Mouse (Mus musculus): ENCODE measurements at regions not wholly inside any gene's neighbourhood (a gene's known extent, or its start where the extent isn't known, plus 50 kb on each side); places are given as distances from the start of the nearest gene placed in this dataset.

GRCm38 (mm10) chr12:46138646-46139045 lies 680.1 kb downstream of the Nova1 start:
- Histone ChIP-seq H3K9ac (ENCODE audit: low read length) (no peak overlapping the region), H3K36me3 (ENCODE audit: control insufficient read depth, insufficient read depth, low read length) (no peaks in the 10 kb centered on the region), H3K4me2 (no peak overlapping the region), H3K4me3 (ENCODE audit: low read depth, low read length) (no peak overlapping the region), H3K27ac (ENCODE audit: low read depth, low read length) (no peak overlapping the region), H3K9me3 (ENCODE audit: control insufficient read depth, low read length) (no peaks in the 10 kb centered on the region), H3K4me1 (ENCODE audit: control insufficient read depth, insufficient read depth, low read length) (no peaks in the 10 kb centered on the region), H3K27me3 (ENCODE audit: control insufficient read depth, insufficient read depth, low read length) (no peaks in the 10 kb centered on the region)
- 89% methylated on average over 2 of the region's 2 CpGs for WGBS
- ATAC-seq (ENCODE audit: low FRiP score) (no peak), DNase-seq (ENCODE audit: low spot score, missing footprints) (no peak)

GRCm38 (mm10) chr12:46125867-46126266 lies 692.9 kb downstream of the Nova1 start:
- Histone ChIP-seq H3K27ac (ENCODE audit: low read depth, low read length) (no peak overlapping the region), H3K4me3 (ENCODE audit: low read depth, low read length) (no peak overlapping the region), H3K4me1 (ENCODE audit: control insufficient read depth, insufficient read depth, low read length) (no peaks in the 10 kb centered on the region), H3K4me2 (no peak overlapping the region), H3K27me3 (ENCODE audit: control insufficient read depth, insufficient read depth, low read length) (no peaks in the 10 kb centered on the region), H3K36me3 (ENCODE audit: control insufficient read depth, insufficient read depth, low read length) (no peaks in the 10 kb centered on the region), H3K9ac (ENCODE audit: low read length) (no peak overlapping the region), H3K9me3 (ENCODE audit: control insufficient read depth, low read length) (no peaks in the 10 kb centered on the region)
- DNase-seq (ENCODE audit: low spot score, missing footprints) = no peak
- 89% methylated on average over 1 of the region's 1 CpGs for WGBS
- no peak for ATAC-seq (ENCODE audit: low FRiP score)

- 89% methylated on average over 4 of the region's 4 CpGs for WGBS
- Histone ChIP-seq H3K27ac (ENCODE audit: low read depth, low read length) (no peak overlapping the region), H3K36me3 (ENCODE audit: control insufficient read depth, insufficient read depth, low read length) (no peaks in the 10 kb centered on the region), H3K4me2 (no peak overlapping the region), H3K4me1 (ENCODE audit: control insufficient read depth, insufficient read depth, low read length) (no peaks in the 10 kb centered on the region), H3K4me3 (ENCODE audit: low read depth, low read length) (no peak overlapping the region), H3K9ac (ENCODE audit: low read length) (no peak overlapping the region), H3K9me3 (ENCODE audit: control insufficient read depth, low read length) (no peaks in the 10 kb centered on the region), H3K27me3 (ENCODE audit: control insufficient read depth, insufficient read depth, low read length) (no peaks in the 10 kb centered on the region)
- DNase-seq (ENCODE audit: low spot score, missing footprints) (no peak), ATAC-seq (ENCODE audit: low FRiP score) (no peak)
These were observed 707.4 kb downstream of the Nova1 start for GRCm38 (mm10) chr12:46111352-46111751.

- Histone ChIP-seq H3K9ac (ENCODE audit: low read length) (no peak overlapping the region), H3K4me2 (no peak overlapping the region), H3K27ac (ENCODE audit: low read depth, low read length) (no peak overlapping the region), H3K9me3 (ENCODE audit: control insufficient read depth, low read length) (no peaks in the 10 kb centered on the region), H3K27me3 (ENCODE audit: control insufficient read depth, insufficient read depth, low read length) (no peaks in the 10 kb centered on the region), H3K4me1 (ENCODE audit: control insufficient read depth, insufficient read depth, low read length) (no peaks in the 10 kb centered on the region), H3K36me3 (ENCODE audit: control insufficient read depth, insufficient read depth, low read length) (no peaks in the 10 kb centered on the region), H3K4me3 (ENCODE audit: low read depth, low read length) (no peak overlapping the region)
- ATAC-seq (ENCODE audit: low FRiP score) = no peak
- DNase-seq (ENCODE audit: low spot score, missing footprints) = no peak
- 87% methylated on average over 2 of the region's 2 CpGs for WGBS
These were observed 735.4 kb downstream of the Nova1 start for GRCm38 (mm10) chr12:46083356-46083755.

GRCm38 (mm10) chr12:46075789-46076217 lies 742.9 kb downstream of the Nova1 start:
- ATAC-seq (ENCODE audit: low FRiP score) (no peak), DNase-seq (ENCODE audit: low spot score, missing footprints) (no peak)
- 85% methylated on average over 11 of the region's 11 CpGs for WGBS
- Histone ChIP-seq H3K4me1 (ENCODE audit: control insufficient read depth, insufficient read depth, low read length) (no peaks in the 10 kb centered on the region), H3K9me3 (ENCODE audit: control insufficient read depth, low read length) (no peaks in the 10 kb centered on the region), H3K27ac (ENCODE audit: low read depth, low read length) (no peak overlapping the region), H3K36me3 (ENCODE audit: control insufficient read depth, insufficient read depth, low read length) (no peaks in the 10 kb centered on the region), H3K4me2 (no peak overlapping the region), H3K9ac (ENCODE audit: low read length) (no peak overlapping the region), H3K4me3 (ENCODE audit: low read depth, low read length) (no peak overlapping the region), H3K27me3 (ENCODE audit: control insufficient read depth, insufficient read depth, low read length) (no peaks in the 10 kb centered on the region)

GRCm38 (mm10) chr12:46075355-46075754 lies 743.4 kb downstream of the Nova1 start:
- Histone ChIP-seq H3K4me1 (ENCODE audit: control insufficient read depth, insufficient read depth, low read length) (no peaks in the 10 kb centered on the region), H3K36me3 (ENCODE audit: control insufficient read depth, insufficient read depth, low read length) (no peaks in the 10 kb centered on the region), H3K9me3 (ENCODE audit: control insufficient read depth, low read length) (no peaks in the 10 kb centered on the region), H3K9ac (ENCODE audit: low read length) (no peak overlapping the region), H3K27me3 (ENCODE audit: control insufficient read depth, insufficient read depth, low read length) (no peaks in the 10 kb centered on the region), H3K4me3 (ENCODE audit: low read depth, low read length) (no peak overlapping the region), H3K4me2 (no peak overlapping the region), H3K27ac (ENCODE audit: low read depth, low read length) (no peak overlapping the region)
- WGBS = 89% methylated on average over 5 of the region's 5 CpGs
- ATAC-seq (ENCODE audit: low FRiP score) (no peak), DNase-seq (ENCODE audit: low spot score, missing footprints) (no peak)

GRCm38 (mm10) chr12:46066896-46067295 lies 751.8 kb downstream of the Nova1 start:
- no peak overlapping the region for H3K9ac ChIP-seq (ENCODE audit: low read length)
- WGBS = 91% methylated on average over 2 of the region's 2 CpGs
- DNase-seq (ENCODE audit: low spot score, missing footprints) (no peak), ATAC-seq (ENCODE audit: low FRiP score) (no peak)
- H3K36me3 ChIP-seq (ENCODE audit: control insufficient read depth, insufficient read depth, low read length) = no peaks in the 10 kb centered on the region
- no peak overlapping the region for H3K27ac ChIP-seq (ENCODE audit: low read depth, low read length)
- H3K9me3 ChIP-seq (ENCODE audit: control insufficient read depth, low read length) = no peaks in the 10 kb centered on the region
- H3K4me3 ChIP-seq (ENCODE audit: low read depth, low read length) = no peak overlapping the region
- H3K4me2 ChIP-seq = no peak overlapping the region
- no peaks in the 10 kb centered on the region for H3K27me3 ChIP-seq (ENCODE audit: control insufficient read depth, insufficient read depth, low read length)
- H3K4me1 ChIP-seq (ENCODE audit: control insufficient read depth, insufficient read depth, low read length) = no peaks in the 10 kb centered on the region

- Histone ChIP-seq H3K27me3 (ENCODE audit: control insufficient read depth, insufficient read depth, low read length) (no peaks in the 10 kb centered on the region), H3K4me2 (no peak overlapping the region), H3K9ac (ENCODE audit: low read length) (no peak overlapping the region), H3K4me1 (ENCODE audit: control insufficient read depth, insufficient read depth, low read length) (no peaks in the 10 kb centered on the region), H3K9me3 (ENCODE audit: control insufficient read depth, low read length) (no peaks in the 10 kb centered on the region), H3K27ac (ENCODE audit: low read depth, low read length) (no peak overlapping the region), H3K36me3 (ENCODE audit: control insufficient read depth, insufficient read depth, low read length) (no peaks in the 10 kb centered on the region), H3K4me3 (ENCODE audit: low read depth, low read length) (no peak overlapping the region)
- DNase-seq (ENCODE audit: low spot score, missing footprints) (no peak), ATAC-seq (ENCODE audit: low FRiP score) (no peak)
These were observed 778.1 kb downstream of the Nova1 start for GRCm38 (mm10) chr12:46040626-46041025.

GRCm38 (mm10) chr12:46040216-46040615 lies 778.5 kb downstream of the Nova1 start:
- ATAC-seq (ENCODE audit: low FRiP score) (no peak), DNase-seq (ENCODE audit: low spot score, missing footprints) (no peak)
- WGBS = 64% methylated on average over 1 of the region's 1 CpGs
- no peak overlapping the region for H3K4me3 ChIP-seq (ENCODE audit: low read depth, low read length)
- no peaks in the 10 kb centered on the region for H3K27me3 ChIP-seq (ENCODE audit: control insufficient read depth, insufficient read depth, low read length)
- H3K9ac ChIP-seq (ENCODE audit: low read length) = no peak overlapping the region
- H3K36me3 ChIP-seq (ENCODE audit: control insufficient read depth, insufficient read depth, low read length) = no peaks in the 10 kb centered on the region
- no peaks in the 10 kb centered on the region for H3K4me1 ChIP-seq (ENCODE audit: control insufficient read depth, insufficient read depth, low read length)
- no peak overlapping the region for H3K4me2 ChIP-seq
- H3K27ac ChIP-seq (ENCODE audit: low read depth, low read length) = no peak overlapping the region
- H3K9me3 ChIP-seq (ENCODE audit: control insufficient read depth, low read length) = no peaks in the 10 kb centered on the region

- H3K4me2 ChIP-seq = no peak overlapping the region
- H3K9ac ChIP-seq (ENCODE audit: low read length) = no peak overlapping the region
- H3K36me3 ChIP-seq (ENCODE audit: control insufficient read depth, insufficient read depth, low read length) = no peaks in the 10 kb centered on the region
- H3K27me3 ChIP-seq (ENCODE audit: control insufficient read depth, insufficient read depth, low read length) = no peaks in the 10 kb centered on the region
- H3K9me3 ChIP-seq (ENCODE audit: control insufficient read depth, low read length) = no peaks in the 10 kb centered on the region
- H3K27ac ChIP-seq (ENCODE audit: low read depth, low read length) = no peak overlapping the region
- no peak overlapping the region for H3K4me3 ChIP-seq (ENCODE audit: low read depth, low read length)
- no peak for DNase-seq (ENCODE audit: low spot score, missing footprints)
- no peak for ATAC-seq (ENCODE audit: low FRiP score)
- H3K4me1 ChIP-seq (ENCODE audit: control insufficient read depth, insufficient read depth, low read length) = no peaks in the 10 kb centered on the region
- 62% methylated on average over 3 of the region's 3 CpGs for WGBS
These were observed 782.1 kb downstream of the Nova1 start for GRCm38 (mm10) chr12:46036540-46037094.
